26 mouse cellular contexts compared by ENCODE assay signal in genomic region chr6:47328281-47328680, GRCm38 (mm10).
DNase-seq lines count a peak whose midpoint lies in the region; ATAC-seq and TF ChIP-seq lines count a peak whose summit lies in the region.
"Had no signal": no experiment of that assay in that cellular context is flagged by ENCODE, and none has a peak within 500 bp of the region (broad histone marks: within the 10 kb centered on the region; RNA-seq: fewer than 3 reads in every experiment).

No protein-coding gene starts in this region.

- no peaks in the 10 kb centered on the region for H3K4me1 ChIP-seq in heart, postnatal 0 days (ENCODE audit: control insufficient read depth, insufficient read depth)
- H3K4me1 ChIP-seq in liver, postnatal 0 days (ENCODE audit: insufficient read depth), result 0 out of 2 replicates have a peak, but pooled peaks cover 1% of the 10 kb centered on the region
- H3K4me1 ChIP-seq: hindbrain, embryonic 13.5 days had no signal

- DNase-seq in heart, postnatal 0 days (ENCODE audit: low spot score), result no peak
- DNase-seq in heart, adult 11 months, result no peak
- DNase-seq in lung, postnatal 25 days (ENCODE audit: low spot score), result peak; percentile 24
- no peak for DNase-seq in lung, postnatal 14 days
- no peak for DNase-seq in liver, postnatal 0 days
- DNase-seq in yolk sac, embryonic 10.5 days (ENCODE audit: low spot score), result peak; percentile 72
- no peak for DNase-seq in spleen, postnatal 4 days (ENCODE audit: low spot score in 2 of 2)
- DNase-seq in adrenal gland, adult 2 months, result no peak
- DNase-seq: adrenal gland, postnatal 14 days; cerebellum, adult 11 months; cerebellum, adult 9-10 months; cerebellum, postnatal 36 days; gastrocnemius, postnatal 25 days; heart, adult 18-20 months; heart, postnatal 4 days; kidney, adult 11 months; kidney, postnatal 25 days; midbrain, embryonic 14.5 days; right cerebral cortex, postnatal 25 days; thymus, postnatal 4 days had no signal

- no peak overlapping the region for H3K27ac ChIP-seq in heart, postnatal 0 days (ENCODE audit: low read depth)
- H3K27ac ChIP-seq in liver, postnatal 0 days (ENCODE audit: low read depth), result no peak overlapping the region
- H3K27ac ChIP-seq: hindbrain, embryonic 13.5 days; kidney, embryonic 15.5 days; layer of hippocampus, adult 2 months; liver, embryonic 15.5 days had no signal

- H3K4me2 ChIP-seq in heart, postnatal 0 days (ENCODE audit: low read depth, low read length), result no peak overlapping the region
- H3K4me2 ChIP-seq in liver, postnatal 0 days (ENCODE audit: low read depth, low read length), result no peak overlapping the region
- H3K4me2 ChIP-seq: heart, embryonic 11.5 days; hindbrain, embryonic 13.5 days; kidney, embryonic 15.5 days; liver, embryonic 15.5 days had no signal

- TF ChIP-seq EP300 in heart, postnatal 0 days (IDR thresholded peaks at IDR 0.05; ENCODE audit: low read depth), result no peak
- no peak for TF ChIP-seq EP300 in liver, postnatal 0 days (IDR thresholded peaks at IDR 0.05; ENCODE audit: low read depth)

- no peaks in the 10 kb centered on the region for H3K27me3 ChIP-seq in heart, postnatal 0 days (ENCODE audit: control insufficient read depth, insufficient read depth, low read length)
- no peaks in the 10 kb centered on the region for H3K27me3 ChIP-seq in liver, postnatal 0 days (ENCODE audit: insufficient read depth, low read length)
- H3K27me3 ChIP-seq: hindbrain, embryonic 13.5 days; kidney, embryonic 15.5 days; liver, embryonic 15.5 days had no signal

- TF ChIP-seq CTCF in heart, postnatal 0 days (IDR thresholded peaks at IDR 0.05; ENCODE audit: low read depth), result no peak
- no peak for TF ChIP-seq CTCF in liver, postnatal 0 days (IDR thresholded peaks at IDR 0.05; ENCODE audit: low read depth)

- 59% methylated on average over 3 of the region's 3 CpGs for WGBS in heart, postnatal 0 days
- 74% methylated on average over 3 of the region's 3 CpGs for WGBS in liver, postnatal 0 days (ENCODE audit: insufficient replicate concordance)

- 0 out of 2 replicates have a peak, but pooled peaks have one; percentile 20 for ATAC-seq in heart, postnatal 0 days (ENCODE audit: insufficient read depth, low read depth)
- ATAC-seq in liver, postnatal 0 days, result peak; percentile 67
- ATAC-seq: forebrain, embryonic 14.5 days had no signal

- H3K4me3 ChIP-seq in heart, postnatal 0 days (ENCODE audit: low read depth, low read length), result no peak overlapping the region
- no peak overlapping the region for H3K4me3 ChIP-seq in liver, postnatal 0 days (ENCODE audit: low read depth, low read length)
- H3K4me3 ChIP-seq: hindbrain, embryonic 13.5 days; kidney, embryonic 15.5 days; layer of hippocampus, adult 2 months; liver, embryonic 15.5 days had no signal

- no peak overlapping the region for H3K9ac ChIP-seq in heart, postnatal 0 days (replicated peaks; ENCODE audit: low read depth, low read length)
- no peak overlapping the region for H3K9ac ChIP-seq in liver, postnatal 0 days (replicated peaks)
- H3K9ac ChIP-seq: hindbrain, embryonic 13.5 days; kidney, embryonic 15.5 days; liver, embryonic 15.5 days had no signal

- H3K9me3 ChIP-seq in heart, postnatal 0 days (replicated peaks; ENCODE audit: control insufficient read depth, low read length), result no peaks in the 10 kb centered on the region
- H3K9me3 ChIP-seq in liver, postnatal 0 days (ENCODE audit: low read length), result no peaks in the 10 kb centered on the region
- H3K9me3 ChIP-seq: hindbrain, embryonic 13.5 days; kidney, embryonic 15.5 days; liver, embryonic 15.5 days had no signal

- no peaks in the 10 kb centered on the region for H3K36me3 ChIP-seq in heart, postnatal 0 days (replicated peaks; ENCODE audit: control insufficient read depth, insufficient read depth, low read length)
- H3K36me3 ChIP-seq in liver, postnatal 0 days (replicated peaks; ENCODE audit: insufficient read depth, low read length), result no peaks in the 10 kb centered on the region
- H3K36me3 ChIP-seq: hindbrain, embryonic 13.5 days; kidney, embryonic 15.5 days; liver, embryonic 15.5 days had no signal

Comparison
In these comparisons a context has a peak if more than half of its experiments do, and no peak if none do; other contexts are left out.
1. DNase-seq: peak in lung, postnatal 25 days (single experiment) and yolk sac, embryonic 10.5 days (single experiment); none in heart, postnatal 0 days (single experiment), heart, adult 11 months (single experiment), lung, postnatal 14 days (single experiment), liver, postnatal 0 days (single experiment), spleen, postnatal 4 days (0 of 2) and adrenal gland, adult 2 months (single experiment).